Mouse (Mus musculus): ENCODE measurements around the gene B020031M17Rik. TPM values are rescaled to one million over a fixed set of nuclear protein-coding genes. Genes with fewer than 3 reads are reported as not detected.

B020031M17Rik gene
- total RNA-seq, 2 experiments from 2014 or later: not detected

Other genes starting within 250 kb of the B020031M17Rik start
- 10 to 100 TPM; 13.1 to 14.0 TPM for gene Nim1k, start 194.9 kb downstream of the B020031M17Rik start, total RNA-seq (2021)
- gene Zfp131, start 159.9 kb downstream of the B020031M17Rik start, total RNA-seq (2021): 10 to 100 TPM; 40.4 to 43.2 TPM
- not detected for gene AF067063, start 120.6 kb downstream of the B020031M17Rik start, total RNA-seq (2021)
- not detected for gene D13Ertd608e, start 114.8 kb downstream of the B020031M17Rik start, total RNA-seq (2021)
- not detected for gene Tcstv1, start 56.0 kb downstream of the B020031M17Rik start, total RNA-seq (2021)
- gene Gm21761, start 21.5 kb downstream of the B020031M17Rik start, total RNA-seq (2021): not detected
- gene Gm36079, start 76.2 kb upstream of the B020031M17Rik start, total RNA-seq (2021): not detected
- not detected for gene Gm21188, start 101.4 kb upstream of the B020031M17Rik start, total RNA-seq (2021)
- not detected for gene Gm20767, start 189.4 kb upstream of the B020031M17Rik start, total RNA-seq (2021)
- gene Gm21818, start 221.6 kb upstream of the B020031M17Rik start, total RNA-seq (2021): not detected

All from layer of hippocampus, adult 2 months (tissue).